Mouse (Mus musculus): ENCODE measurements at regions not wholly inside any gene's neighbourhood (a gene's known extent, or its start where the extent isn't known, plus 50 kb on each side); places are given as distances from the start of the nearest gene placed in this dataset.
"Not testable (repeated sequence)": the region's sequence is repeated elsewhere in the genome, so short reads cannot be mapped to it uniquely, and the experiment has no call there.

- DNase-seq: no peak
These were observed 347.9 kb downstream of the Gm11232 start for GRCm38 (mm10) chr4:71409867-71410266.

- DNase-seq: no peak
These were observed 367.3 kb downstream of the Gm11232 start for GRCm38 (mm10) chr4:71390444-71390843.

GRCm38 (mm10) chr4:71369276-71369675, 388.5 kb downstream of the Gm11232 start:
- DNase-seq: no peak

- DNase-seq: no peak
These were observed 394.0 kb downstream of the Gm11232 start for GRCm38 (mm10) chr4:71363761-71364160.

GRCm38 (mm10) chr4:71357626-71358025, 400.1 kb downstream of the Gm11232 start:
- DNase-seq: no peak

- DNase-seq: no peak
These were observed 401.1 kb downstream of the Gm11232 start for GRCm38 (mm10) chr4:71356714-71357113.

- DNase-seq: no peak
These were observed 401.5 kb downstream of the Gm11232 start for GRCm38 (mm10) chr4:71356310-71356709.

GRCm38 (mm10) chr4:71351880-71352279, 405.9 kb downstream of the Gm11232 start:
- DNase-seq: no peak

GRCm38 (mm10) chr4:71343068-71343467, 414.7 kb downstream of the Gm11232 start:
- no peak for DNase-seq

- no peak for DNase-seq
These were observed 419.2 kb downstream of the Gm11232 start for GRCm38 (mm10) chr4:71338582-71338981.

- no peak for DNase-seq
These were observed 425.1 kb downstream of the Gm11232 start for GRCm38 (mm10) chr4:71332672-71333071.

- DNase-seq: peak; percentile 6
These were observed 425.7 kb downstream of the Gm11232 start for GRCm38 (mm10) chr4:71332018-71332417.

- no peak for DNase-seq
These were observed 441.2 kb downstream of the Gm11232 start for GRCm38 (mm10) chr4:71316605-71317004.

GRCm38 (mm10) chr4:71307176-71307612, 450.6 kb downstream of the Gm11232 start:
- DNase-seq: no peak

GRCm38 (mm10) chr4:71306690-71307089, 451.1 kb downstream of the Gm11232 start:
- no peak for DNase-seq

- peak; percentile 8 for DNase-seq
These were observed 462.0 kb downstream of the Gm11232 start for GRCm38 (mm10) chr4:71295716-71296115.

GRCm38 (mm10) chr4:71291741-71292149, 466.0 kb downstream of the Gm11232 start:
- no peak for DNase-seq

- DNase-seq: not testable (repeated sequence)
These were observed 466.5 kb downstream of the Gm11232 start for GRCm38 (mm10) chr4:71291111-71291740.

- no peak for DNase-seq
These were observed 474.6 kb downstream of the Gm11232 start for GRCm38 (mm10) chr4:71283147-71283546.

GRCm38 (mm10) chr4:71279710-71280109, 478.1 kb downstream of the Gm11232 start:
- DNase-seq: no peak

GRCm38 (mm10) chr4:71259897-71260296, 497.9 kb downstream of the Gm11232 start:
- no peak for DNase-seq

GRCm38 (mm10) chr4:71230497-71230872, 527.3 kb downstream of the Gm11232 start:
- no peak for DNase-seq

- no peak for DNase-seq
These were observed 527.8 kb downstream of the Gm11232 start for GRCm38 (mm10) chr4:71229796-71230496.

GRCm38 (mm10) chr4:71226653-71227052, 531.1 kb downstream of the Gm11232 start:
- DNase-seq: no peak
